Mouse (Mus musculus) urinary bladder, postnatal 14 days (tissue): Measurements from ENCODE around the gene Vkorc1.
A peak's percentile ranks its signal among the peaks of the same experiment; 100 is the strongest.
"Not testable (repeated sequence)": the region's sequence is repeated elsewhere in the genome, so short reads cannot be mapped to it uniquely, and the experiment has no call there.

ENCODE experiments used
- DNase-seq: peaks from one replicate; pipeline ENCODE4 v3.0.0; 2021; ENCODE audit warnings: low spot score

The Vkorc1 gene

GRCm38 (mm10) chr7:127895442-127895841 is at the start of gene Vkorc1, which contains the start of gene Gm21974:
TSS of gene Vkorc1 (minus strand) at chr7:127895617.
TSS of gene Gm21974 (minus strand) at chr7:127895454.
- DNase-seq: peak; percentile 96

DNA sequence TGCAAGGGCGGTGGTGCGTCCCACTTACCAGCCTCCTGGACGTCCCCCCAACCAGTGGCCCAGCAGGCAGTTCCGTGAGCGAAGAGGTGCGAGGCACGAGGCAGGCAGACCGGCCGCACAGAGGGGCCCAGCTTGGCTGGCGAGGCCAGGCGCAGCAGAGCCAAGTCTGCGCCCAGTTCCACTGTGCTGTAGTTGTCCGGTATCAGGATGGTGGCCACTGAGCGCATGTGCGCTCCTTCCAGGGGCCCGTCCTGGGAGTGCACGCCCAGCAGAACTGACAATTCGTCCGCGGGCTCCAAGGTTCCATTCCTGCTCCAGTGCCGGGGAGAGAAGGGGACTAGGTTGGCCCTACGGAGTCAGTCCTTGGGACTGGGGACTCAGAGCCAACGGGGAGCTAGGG is 49.2 kb upstream of the Vkorc1 start:
- no peak for DNase-seq

GRCm38 (mm10) chr7:127942097-127942496 is 46.7 kb upstream of the Vkorc1 start:
- DNase-seq: not testable (repeated sequence)

- DNase-seq: no peak
Observed at GRCm38 (mm10) chr7:127936216-127936884, 40.9 kb upstream of the Vkorc1 start.

DNA sequence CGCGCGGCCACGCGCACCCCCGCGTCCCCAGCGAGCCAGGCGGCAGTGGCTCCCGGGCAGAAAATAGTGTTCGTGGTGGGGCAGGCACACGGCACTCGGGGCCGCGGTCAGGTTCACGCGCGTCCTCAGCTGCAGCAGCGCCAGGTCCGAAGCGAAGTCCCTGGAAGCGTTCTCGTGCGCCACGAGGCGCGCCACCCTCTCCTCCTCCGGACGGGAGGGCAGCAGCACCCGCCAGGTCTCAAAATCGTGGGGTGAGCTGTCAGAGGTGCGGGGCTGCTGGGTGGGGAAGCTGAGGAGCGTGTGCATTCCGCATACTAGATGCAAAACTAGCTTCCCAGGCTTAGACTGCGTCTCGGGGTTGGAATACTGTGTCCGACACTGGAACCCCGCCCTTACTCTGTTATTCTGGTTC is 40.3 kb upstream of the Vkorc1 start:
- no peak for DNase-seq

DNA sequence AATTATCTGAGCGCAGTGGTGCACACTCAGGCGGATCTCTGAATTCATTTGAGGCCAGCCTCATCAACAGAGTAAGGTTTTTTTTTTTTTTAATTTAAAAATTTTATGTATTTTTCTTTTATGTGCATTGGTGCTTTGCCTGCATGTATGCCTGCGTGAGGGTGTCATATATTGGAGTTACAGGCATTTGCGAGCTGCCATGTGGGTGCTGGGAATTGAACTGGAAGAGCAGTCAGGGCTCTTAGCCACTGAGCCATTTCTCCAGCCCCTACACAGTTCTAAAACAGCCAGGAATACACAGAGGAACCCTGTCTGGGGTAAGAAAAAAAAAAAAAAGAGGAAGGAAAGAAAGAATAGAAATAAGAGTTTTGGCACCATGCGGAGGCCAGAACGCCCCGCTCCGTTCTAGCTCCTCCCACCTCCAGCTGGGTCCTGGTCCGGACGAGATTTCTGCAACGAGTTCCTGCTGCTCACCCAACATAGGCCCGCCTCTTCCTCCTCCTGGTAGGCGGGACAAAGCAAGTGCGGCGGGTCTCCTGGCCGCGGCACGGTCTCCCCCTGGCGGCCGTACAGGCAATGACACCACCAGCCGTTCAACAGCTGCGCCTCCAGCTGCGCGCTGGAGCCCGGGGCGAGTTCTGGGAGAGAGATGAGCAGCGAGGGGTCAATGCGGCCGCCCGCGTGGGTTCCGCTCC is 39.8 kb upstream of the Vkorc1 start:
- peak; percentile 96 for DNase-seq

DNA sequence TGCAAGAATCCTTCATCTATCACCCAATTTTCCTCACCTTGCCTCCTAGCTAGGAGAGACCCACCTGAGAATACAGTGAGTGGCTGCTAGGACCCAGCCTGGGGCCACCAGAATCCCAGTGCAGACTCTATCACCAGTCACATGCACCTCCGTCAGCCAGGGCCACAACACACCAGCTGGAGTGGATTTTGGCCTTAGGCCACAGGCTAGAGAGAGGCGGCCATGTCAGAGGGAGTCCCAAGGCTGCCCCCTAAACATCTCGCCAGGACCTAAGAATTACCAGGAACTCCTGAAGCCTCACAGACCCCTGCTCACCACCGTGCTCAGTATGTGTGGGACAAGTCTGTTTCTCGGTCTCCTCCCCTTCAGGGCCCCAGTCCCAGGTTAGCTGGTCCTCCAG is 38.7 kb upstream of the Vkorc1 start:
- DNase-seq: no peak

DNA sequence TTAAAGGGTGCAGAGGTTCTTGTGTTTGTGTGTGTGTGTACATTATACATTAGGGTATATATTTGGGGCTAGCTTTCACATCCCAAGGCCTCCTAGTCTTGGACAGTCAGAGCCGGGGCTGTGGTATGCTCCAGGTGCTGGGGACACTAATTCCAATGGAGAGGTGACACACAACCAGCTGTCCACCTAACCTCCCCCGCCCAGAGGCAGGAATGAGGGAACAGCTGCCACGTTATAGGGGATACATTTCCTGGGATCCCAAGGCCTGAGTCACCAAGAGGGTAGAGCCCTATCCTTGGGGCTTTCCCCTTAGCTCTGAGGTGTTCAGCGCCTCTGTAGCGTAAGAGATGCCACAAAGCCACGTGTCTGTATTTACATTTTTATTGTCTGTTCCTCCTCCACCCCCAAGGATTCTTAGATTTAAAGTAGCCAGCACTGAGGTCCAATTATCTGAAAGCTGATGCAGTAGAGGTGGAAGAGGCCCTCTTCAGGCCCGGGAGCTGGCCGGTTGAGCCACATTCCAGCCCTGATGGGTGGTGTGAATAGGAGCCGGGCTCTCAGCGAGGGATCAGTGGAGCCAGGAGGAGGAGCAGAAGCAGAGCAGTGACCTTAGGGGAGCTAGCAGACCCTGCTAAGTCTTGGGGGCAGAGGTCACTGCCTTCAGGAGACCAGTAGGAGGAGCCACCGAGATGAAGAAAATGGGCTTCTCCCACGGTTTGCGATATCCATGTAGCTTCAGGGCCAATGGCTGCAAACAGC is 37.0 kb upstream of the Vkorc1 start:
- DNase-seq: peak; percentile 74

DNA sequence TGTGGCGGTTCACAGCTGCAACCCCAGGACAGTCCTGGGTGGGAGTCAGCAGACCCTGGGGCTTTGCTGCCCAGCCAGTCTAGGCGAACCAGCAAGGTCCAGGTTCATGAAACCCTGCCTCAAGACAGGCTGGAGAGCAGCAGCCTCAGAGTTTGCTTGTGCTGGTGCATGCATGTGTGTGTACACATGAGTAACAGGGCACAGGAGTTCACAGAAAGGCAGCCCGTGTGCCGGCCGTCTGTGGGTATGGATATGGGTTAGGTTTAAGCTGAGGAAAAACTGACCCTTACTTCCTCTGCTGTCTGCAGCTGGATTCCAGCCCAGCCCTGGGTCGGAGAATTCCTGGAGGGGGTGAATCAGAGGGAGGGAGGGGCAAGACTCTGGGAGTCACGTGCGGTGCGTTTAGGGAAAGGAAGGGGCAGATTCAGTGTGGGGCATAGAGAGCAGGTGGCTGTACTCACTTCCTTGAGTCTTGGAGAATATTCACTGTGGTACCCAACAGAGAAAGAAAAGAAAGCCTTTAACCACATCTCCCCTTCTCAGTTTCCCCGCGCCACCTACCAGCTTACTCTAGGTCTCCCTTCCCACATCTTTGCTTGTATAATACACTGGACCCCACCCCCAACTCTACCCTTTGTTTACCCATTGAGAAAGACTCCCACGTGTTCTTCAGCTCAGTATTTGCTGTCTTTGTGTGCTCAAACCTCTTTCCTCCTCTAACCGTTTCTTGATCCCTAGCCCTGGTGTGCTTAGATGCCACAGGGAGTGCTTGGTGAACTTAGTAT is 36.1 kb upstream of the Vkorc1 start:
- peak; percentile 70 for DNase-seq

DNA sequence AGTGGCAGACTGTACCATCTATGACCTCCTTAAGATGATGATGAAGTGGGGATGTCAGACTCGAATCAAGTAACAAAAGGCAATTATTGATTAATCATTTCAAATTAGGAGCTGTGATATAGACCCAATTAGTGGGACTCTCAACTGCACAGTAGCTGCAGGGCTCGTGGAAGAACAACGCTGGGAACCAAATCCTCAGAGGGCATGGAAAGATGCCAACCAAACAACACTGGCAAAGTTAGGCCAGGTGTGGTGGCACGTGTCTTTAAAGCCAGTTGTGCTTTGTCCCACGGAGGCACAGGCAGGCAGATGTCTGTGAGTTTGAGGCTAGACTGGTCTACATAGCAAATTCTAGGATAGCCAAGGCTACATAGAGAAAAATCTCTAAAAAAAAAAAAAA is 35.2 kb upstream of the Vkorc1 start:
- no peak for DNase-seq

DNA sequence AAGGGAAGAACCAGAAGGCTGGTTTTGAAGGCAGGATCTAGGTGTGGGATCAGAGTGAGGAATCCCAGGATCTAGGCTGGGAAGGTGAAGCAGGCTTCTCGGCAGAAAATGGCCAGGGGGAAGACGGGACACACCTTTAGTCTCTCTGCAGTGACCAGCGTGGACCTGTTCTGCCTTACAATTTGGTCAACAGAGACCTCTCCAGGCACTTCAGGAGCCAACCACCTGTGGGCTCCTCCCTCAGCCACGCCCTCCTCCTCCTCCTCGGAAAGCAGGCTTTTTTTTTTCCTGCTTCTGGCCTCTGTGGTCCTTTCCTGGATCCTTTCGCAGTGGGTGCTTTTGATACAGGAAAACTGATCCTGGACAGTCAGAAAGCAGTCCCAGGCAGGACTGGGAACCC is 34.5 kb upstream of the Vkorc1 start, which contains the start of gene Prss8:
TSS of gene Prss8 (minus strand) at position 182 of the 400 bp plus-strand sequence.
- DNase-seq: peak; percentile 88

- no peak for DNase-seq
Observed at GRCm38 (mm10) chr7:127928596-127928995, 33.2 kb upstream of the Vkorc1 start.

DNA sequence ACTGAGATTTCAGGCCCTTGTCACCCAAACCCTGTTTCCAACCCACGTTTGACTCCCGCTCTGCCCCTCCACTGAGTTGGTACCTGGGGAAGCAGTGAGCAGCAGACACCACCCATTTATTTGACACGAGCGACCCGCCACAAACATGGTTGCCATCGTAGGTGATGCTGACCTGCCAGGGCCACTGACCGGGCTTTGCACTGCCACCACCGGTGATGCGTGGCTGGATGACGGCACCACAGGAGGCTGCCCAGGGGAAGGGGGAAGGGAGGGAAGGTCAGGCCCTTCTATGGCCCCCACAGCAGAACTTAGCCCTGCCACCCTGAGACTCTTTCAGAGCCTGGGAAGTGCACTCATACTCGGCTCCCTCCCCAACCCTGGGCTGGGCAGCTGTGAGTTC is 32.3 kb upstream of the Vkorc1 start:
- no peak for DNase-seq

GRCm38 (mm10) chr7:127926846-127927245 is 31.4 kb upstream of the Vkorc1 start:
- DNase-seq: no peak

- DNase-seq: no peak
Observed at GRCm38 (mm10) chr7:127926066-127926465, 30.6 kb upstream of the Vkorc1 start.

- peak; percentile 80 for DNase-seq
Observed at GRCm38 (mm10) chr7:127925252-127925651, 29.8 kb upstream of the Vkorc1 start.

DNA sequence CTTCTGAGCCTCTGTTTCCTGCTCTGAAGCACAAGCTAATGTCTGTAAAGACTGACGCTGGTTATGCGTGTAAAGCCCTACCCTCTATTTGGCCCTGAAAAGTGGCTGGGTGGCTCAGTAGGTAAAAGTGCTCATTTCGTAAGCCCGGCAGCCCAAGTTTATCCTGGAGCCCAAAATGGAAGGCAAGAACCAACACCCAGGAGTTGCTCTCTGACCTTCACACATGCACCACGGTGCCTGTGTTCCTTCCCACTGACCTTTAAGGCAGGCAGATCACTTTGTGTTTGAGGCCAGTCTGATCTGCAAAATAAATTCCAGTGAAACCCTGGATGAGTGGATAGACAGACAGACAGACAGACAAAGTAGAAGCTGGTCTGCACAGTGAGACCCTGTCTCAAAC is 28.3 kb upstream of the Vkorc1 start:
- DNase-seq: no peak

GRCm38 (mm10) chr7:127922451-127923275 is 27.2 kb upstream of the Vkorc1 start:
- no peak for DNase-seq

- DNase-seq: no peak
Observed at GRCm38 (mm10) chr7:127921516-127921915, 26.1 kb upstream of the Vkorc1 start.

DNA sequence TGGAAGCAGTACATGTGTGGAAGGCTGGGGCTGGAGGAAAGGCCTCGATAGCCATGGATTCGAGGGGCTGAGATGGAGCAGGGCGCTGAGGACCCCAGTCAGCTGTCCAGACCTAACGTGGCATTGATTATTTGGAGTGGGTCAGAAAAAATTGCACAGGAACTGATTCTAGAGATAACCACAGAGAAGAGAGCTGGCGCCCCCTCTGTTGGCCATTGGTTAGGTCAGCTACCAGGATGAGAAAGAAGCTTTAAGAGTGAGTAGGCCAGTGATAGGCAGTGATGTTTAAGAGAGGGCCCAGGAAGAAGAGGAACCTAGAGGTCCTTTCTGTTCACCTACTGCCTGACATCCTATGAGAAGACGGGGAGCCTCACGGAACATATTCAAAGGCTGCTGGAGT is 23.9 kb upstream of the Vkorc1 start:
- no peak for DNase-seq

DNA sequence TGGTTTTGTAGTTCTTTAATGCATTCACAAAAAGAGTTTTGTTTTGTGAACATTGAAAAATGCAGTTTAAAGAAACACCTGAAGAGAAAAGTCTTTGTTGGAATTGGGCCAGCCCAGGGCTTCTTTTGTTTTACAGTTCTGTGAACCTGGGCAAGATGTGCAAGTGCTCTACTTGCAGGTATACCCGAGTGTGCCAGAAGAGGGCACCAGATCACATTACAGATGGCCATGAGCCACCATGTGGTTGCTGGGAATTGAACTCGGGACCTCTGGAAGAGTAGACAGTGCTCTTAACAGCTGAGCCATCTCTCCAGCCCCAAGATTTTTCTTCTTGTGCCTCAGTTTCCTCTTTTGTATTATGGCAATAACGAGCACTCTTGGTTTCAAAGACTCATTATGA is 22.8 kb upstream of the Vkorc1 start:
- DNase-seq: peak; percentile 67
